Mouse (Mus musculus) limb, embryonic 10.5 days (tissue): ENCODE results near the gene A930033H14Rik. TPM values are rescaled to one million over a fixed set of nuclear protein-coding genes. Genes with fewer than 3 reads are reported as not detected.
A peak's percentile ranks its signal among the peaks of the same experiment; 100 is the strongest.

Experiments used
- DNase-seq: peaks from one replicate; pipeline ENCODE4 v3.0.0-alpha.2; 2017; ENCODE audit warnings: low spot score
- H3K27ac ChIP-seq: fragments of 300-500 bp; sonication (generic); 2 replicates; pipeline ENCODE4 v1.5.1; 2016; ENCODE audit warnings: mild to moderate bottlenecking
- H3K27me3 ChIP-seq: fragments of 300-500 bp; sonication (generic); 2 replicates; pipeline ENCODE4 v1.6.1; 2016; ENCODE audit warnings: low read depth, mild to moderate bottlenecking; ENCODE audit not compliant: poor library complexity, severe bottlenecking
- H3K36me3 ChIP-seq: fragments of 300-500 bp; sonication (generic); 2 replicates; pipeline ENCODE4 v1.6.1; 2016; ENCODE audit warnings: mild to moderate bottlenecking, moderate library complexity
- H3K4me1 ChIP-seq: fragments of 300-500 bp; sonication (generic); 2 replicates; pipeline ENCODE4 v1.6.1; 2016
- H3K4me3 ChIP-seq: fragments of 300-500 bp; sonication (generic); 2 replicates; pipeline ENCODE4 v1.5.1; 2016; ENCODE audit warnings: mild to moderate bottlenecking, moderate library complexity
- H3K9me3 ChIP-seq: fragments of 300-500 bp; sonication (generic); replicated peaks from 2 replicates; pipeline ENCODE4 v1.6.1; 2016; ENCODE audit warnings: mild to moderate bottlenecking
- WGBS: fragments of 180-500 bp; shearing (Covaris S2); methylation state at CpG from one replicate; pipeline ENCODE4 v1.1.7; 2016; 5-methylcytosine and 5-hydroxymethylcytosine counted together
- polyA plus RNA-seq: library from polyadenylated mRNA; unstranded; fragments of >200 nt; fragmentation: Nextera tagmentation; extraction: Ambion mirVana; gene quantifications from 2 replicates; pipeline ENCODE4 v1.2.1, GENCODE M21; 2016

A930033H14Rik gene
- polyA plus RNA-seq, 1 experiment from 2014 or later = 1.6 TPM

DNA sequence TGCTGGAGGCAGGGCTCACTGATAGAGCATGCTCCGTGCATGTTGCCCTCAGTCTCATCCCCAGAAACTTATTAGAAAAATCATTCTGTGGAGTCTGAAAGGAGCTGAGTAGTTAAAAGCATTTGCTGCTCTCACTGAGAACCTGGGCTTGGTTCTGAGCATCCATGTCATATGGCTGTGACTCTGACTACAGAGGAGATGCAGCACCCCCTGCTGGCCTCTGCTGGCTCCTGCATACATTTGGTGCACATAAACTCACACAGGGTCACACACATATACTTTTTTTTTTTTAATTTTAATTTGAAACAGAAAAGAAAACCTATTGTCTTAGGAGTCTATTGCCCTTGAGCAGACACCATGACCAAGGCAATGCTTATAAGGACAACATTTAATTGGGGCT, 33.6 kb downstream of the A930033H14Rik start:
- WGBS = 100% methylated on average over 1 of the region's 1 CpGs

GRCm38 (mm10) chr10:69176116-69176515, 36.8 kb downstream of the A930033H14Rik start:
- Histone ChIP-seq H3K27me3 (no peaks in the 10 kb centered on the region), H3K4me1 (peaks cover 4% of the 10 kb centered on the region; the same call in 1 of the 2 replicates), H3K36me3 (no peaks in the 10 kb centered on the region), H3K9me3 (no peaks in the 10 kb centered on the region), H3K27ac (no peak overlapping the region), H3K4me3 (no peak overlapping the region)
- 86% methylated on average over 3 of the region's 3 CpGs for WGBS
- no peak for DNase-seq

More for the DNA sequence above, 33.6 kb downstream of the A930033H14Rik start:
- no peak for DNase-seq
- Histone ChIP-seq H3K4me1 (peaks cover 4% of the 10 kb centered on the region; the same call in 1 of the 2 replicates), H3K4me3 (no peak overlapping the region), H3K36me3 (no peaks in the 10 kb centered on the region), H3K27me3 (no peaks in the 10 kb centered on the region), H3K9me3 (no peaks in the 10 kb centered on the region), H3K27ac (no peak overlapping the region)

- Histone ChIP-seq H3K4me3 (no peak overlapping the region), H3K27me3 (no peaks in the 10 kb centered on the region), H3K36me3 (no peaks in the 10 kb centered on the region), H3K9me3 (no peaks in the 10 kb centered on the region), H3K27ac (no peak overlapping the region), H3K4me1 (no peaks in the 10 kb centered on the region)
- 88% methylated on average over 3 of the region's 3 CpGs for WGBS
- no peak for DNase-seq
Observed at GRCm38 (mm10) chr10:69172412-69172811, 40.5 kb downstream of the A930033H14Rik start.

- DNase-seq = no peak
- H3K36me3 ChIP-seq = no peaks in the 10 kb centered on the region
- H3K27ac ChIP-seq = no peak overlapping the region
- no peak overlapping the region for H3K4me3 ChIP-seq
- no peaks in the 10 kb centered on the region for H3K9me3 ChIP-seq
- 88% methylated on average over 12 of the region's 12 CpGs for WGBS
- no peaks in the 10 kb centered on the region for H3K27me3 ChIP-seq
- H3K4me1 ChIP-seq = no peaks in the 10 kb centered on the region
Observed at GRCm38 (mm10) chr10:69166514-69166913, 46.4 kb downstream of the A930033H14Rik start.

GRCm38 (mm10) chr10:69165847-69166246, 47.1 kb downstream of the A930033H14Rik start:
- H3K9me3 ChIP-seq = no peaks in the 10 kb centered on the region
- no peaks in the 10 kb centered on the region for H3K36me3 ChIP-seq
- no peaks in the 10 kb centered on the region for H3K27me3 ChIP-seq
- no peak for DNase-seq
- H3K4me1 ChIP-seq = no peaks in the 10 kb centered on the region
- H3K27ac ChIP-seq = no peak overlapping the region
- no peak overlapping the region for H3K4me3 ChIP-seq
- WGBS = 93% methylated on average over 3 of the region's 3 CpGs

DNA sequence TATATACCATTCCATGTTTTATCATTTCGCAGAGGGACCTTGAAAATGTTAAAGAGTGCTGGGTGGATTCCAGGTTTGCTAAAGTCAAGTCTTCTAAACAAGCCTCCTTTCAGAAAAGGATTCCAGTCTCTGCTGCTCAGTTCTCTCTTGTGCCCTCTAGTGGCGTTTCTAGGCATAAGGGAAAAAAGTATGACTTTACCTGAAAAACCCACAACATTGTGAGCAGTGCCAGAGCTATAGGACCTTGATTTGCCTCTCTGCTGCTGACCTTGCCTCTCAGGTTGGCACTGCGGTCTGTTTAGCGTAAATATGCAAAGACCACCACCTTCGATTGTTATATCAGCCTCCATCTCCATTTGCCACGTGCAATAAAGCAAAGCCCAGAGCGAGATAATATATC, 47.8 kb downstream of the A930033H14Rik start:
- no peaks in the 10 kb centered on the region for H3K4me1 ChIP-seq
- DNase-seq = peak; percentile 26
- WGBS = 62% methylated on average over 7 of the region's 7 CpGs
- no peaks in the 10 kb centered on the region for H3K27me3 ChIP-seq
- no peak overlapping the region for H3K27ac ChIP-seq
- H3K9me3 ChIP-seq = no peaks in the 10 kb centered on the region
- no peaks in the 10 kb centered on the region for H3K36me3 ChIP-seq
- H3K4me3 ChIP-seq = no peak overlapping the region

DNA sequence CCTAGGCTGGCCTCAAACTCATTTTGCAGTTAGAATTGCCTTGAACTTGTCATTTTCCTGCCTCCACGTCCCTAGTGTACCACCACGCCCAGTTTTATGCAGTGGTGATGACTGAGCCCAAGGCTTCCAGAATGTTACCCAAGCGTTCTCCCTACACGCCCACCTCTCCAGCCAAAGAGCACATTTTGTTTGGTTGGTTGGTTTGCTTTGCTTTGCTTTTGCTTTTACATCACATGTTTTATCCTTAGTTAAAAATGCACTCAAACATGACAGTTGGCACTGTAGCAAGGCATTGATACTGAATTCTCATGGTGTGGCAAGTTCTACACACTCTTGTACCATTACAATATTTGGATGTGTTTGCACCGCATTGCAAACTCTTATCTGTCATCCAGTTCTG, 49.7 kb downstream of the A930033H14Rik start:
- Histone ChIP-seq H3K4me3 (no peak overlapping the region), H3K9me3 (no peaks in the 10 kb centered on the region), H3K27me3 (no peaks in the 10 kb centered on the region), H3K36me3 (no peaks in the 10 kb centered on the region), H3K27ac (no peak overlapping the region), H3K4me1 (no peaks in the 10 kb centered on the region)
- DNase-seq = no peak
- 91% methylated on average over 5 of the region's 5 CpGs for WGBS

GRCm38 (mm10) chr10:69162577-69162976, 50.3 kb downstream of the A930033H14Rik start:
- no peak for DNase-seq
- H3K4me3 ChIP-seq = no peak overlapping the region

DNA sequence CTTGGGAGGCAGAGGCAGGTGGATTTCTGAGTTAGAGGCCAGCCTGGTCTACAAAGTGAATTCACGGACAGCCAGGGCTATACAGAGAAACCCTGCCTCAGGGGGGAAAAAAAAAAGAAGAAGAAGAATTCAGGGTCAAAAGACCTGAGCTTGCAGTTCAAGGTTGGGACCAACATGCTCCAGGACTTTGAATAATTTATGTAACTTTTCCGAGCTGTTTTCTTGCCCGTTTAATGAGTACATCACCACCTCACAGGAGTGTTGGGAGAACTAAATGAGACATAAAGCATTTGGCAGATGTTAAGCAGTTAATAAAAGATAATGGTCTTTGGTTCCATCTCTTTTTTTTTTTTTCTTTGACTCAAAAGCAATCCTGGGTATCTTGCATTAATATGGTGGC, 51.4 kb downstream of the A930033H14Rik start:
- Histone ChIP-seq H3K36me3 (no peaks in the 10 kb centered on the region), H3K4me1 (no peaks in the 10 kb centered on the region), H3K27me3 (no peaks in the 10 kb centered on the region), H3K9me3 (no peaks in the 10 kb centered on the region), H3K27ac (no peak overlapping the region), H3K4me3 (no peak overlapping the region)
- no peak for DNase-seq
- 88% methylated on average over 3 of the region's 3 CpGs for WGBS

More at GRCm38 (mm10) chr10:69162577-69162976, 50.3 kb downstream of the A930033H14Rik start:
- WGBS = 89% methylated on average over 5 of the region's 5 CpGs
- no peaks in the 10 kb centered on the region for H3K4me1 ChIP-seq
- no peaks in the 10 kb centered on the region for H3K9me3 ChIP-seq
- H3K27me3 ChIP-seq = no peaks in the 10 kb centered on the region
- no peak overlapping the region for H3K27ac ChIP-seq
- no peaks in the 10 kb centered on the region for H3K36me3 ChIP-seq

- Histone ChIP-seq H3K4me3 (no peak overlapping the region), H3K27ac (no peak overlapping the region), H3K4me1 (no peaks in the 10 kb centered on the region), H3K27me3 (no peaks in the 10 kb centered on the region), H3K36me3 (no peaks in the 10 kb centered on the region), H3K9me3 (no peaks in the 10 kb centered on the region)
- WGBS = 87% methylated on average over 2 of the region's 2 CpGs
- DNase-seq = no peak
Observed at GRCm38 (mm10) chr10:69160877-69161276, 52.0 kb downstream of the A930033H14Rik start.

Other genes with a start within 250 kb of the A930033H14Rik start
- 15.3 and 20.2 TPM in 2 replicates for gene Rhobtb1, start 61.7 kb downstream of the A930033H14Rik start, polyA plus RNA-seq
- 546 and 560 TPM in 2 replicates for gene Cdk1, start 139.8 kb upstream of the A930033H14Rik start, polyA plus RNA-seq
- 23.9 and 26.1 TPM in 2 replicates for gene Ank3, start 185.7 kb upstream of the A930033H14Rik start, polyA plus RNA-seq